Mouse (Mus musculus) layer of hippocampus, adult 8-10 months (tissue): ENCODE results near the gene Sugct. TPM values are rescaled to one million over a fixed set of nuclear protein-coding genes. Genes with fewer than 3 reads are reported as not detected.

Experiments used
- total RNA-seq, 4 experiments: library from RNA; stranded (reverse); gene quantifications; 2 replicates each; pipeline ENCODE4 v1.2.4; 2022

Sugct gene
- total RNA-seq, 4 experiments from 2014 or later: 3.1 to 3.7 (median 3.2) TPM

Other genes starting within 250 kb of the Sugct start
- 10 to 100 TPM; 14.0 to 20.0 (median 17.9) TPM for gene Mplkip, start 361 bp downstream of the Sugct start, total RNA-seq
- gene Cdk13, start 109.5 kb upstream of the Sugct start, total RNA-seq: 10 to 100 TPM; 57.4 to 64.8 (median 59.1) TPM
- gene Rala, start 248.7 kb upstream of the Sugct start, total RNA-seq: 10 to 100 TPM; 51.1 to 59.2 (median 55.6) TPM